Mouse (Mus musculus): ENCODE measurements around the gene Zfp664.

DNA sequence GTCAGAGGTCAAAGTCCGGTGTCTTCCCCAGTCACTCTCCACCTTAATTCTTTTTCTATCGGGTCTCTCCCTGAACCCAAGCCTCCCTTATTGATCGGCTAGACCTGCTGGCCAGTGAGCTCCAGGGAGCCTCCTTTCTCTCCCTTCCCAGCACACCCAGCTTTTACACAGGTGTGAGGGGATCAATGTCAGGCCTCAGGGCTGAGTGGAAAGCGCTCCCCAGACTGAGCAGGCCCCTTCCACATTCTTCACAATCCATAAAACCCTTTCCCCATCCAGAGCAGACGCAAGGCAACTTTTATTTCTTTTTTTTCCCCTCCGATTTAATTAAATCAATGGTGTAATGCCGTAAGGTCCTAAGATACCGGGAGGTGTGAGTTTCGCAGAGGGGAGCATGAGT is 68.1 kb downstream of the Zfp664 start:
- TF ChIP-seq CTCF (IDR thresholded peaks at IDR 0.05; ENCODE audit: low read depth, low read length) (no peak), POLR2A (IDR thresholded peaks at IDR 0.05; ENCODE audit: borderline replicate concordance, low read depth, low read length) (no peak)

Data from bone marrow macrophage, adult 2 months (primary cell).